Mouse (Mus musculus): Measurements from ENCODE around the gene Ldlrad3. TPM values are rescaled to one million over a fixed set of nuclear protein-coding genes. Genes with fewer than 3 reads are reported as not detected.

Ldlrad3 gene
- total RNA-seq, 2 experiments from 2014 or later, result 6.9 to 7.5 TPM

DNA sequence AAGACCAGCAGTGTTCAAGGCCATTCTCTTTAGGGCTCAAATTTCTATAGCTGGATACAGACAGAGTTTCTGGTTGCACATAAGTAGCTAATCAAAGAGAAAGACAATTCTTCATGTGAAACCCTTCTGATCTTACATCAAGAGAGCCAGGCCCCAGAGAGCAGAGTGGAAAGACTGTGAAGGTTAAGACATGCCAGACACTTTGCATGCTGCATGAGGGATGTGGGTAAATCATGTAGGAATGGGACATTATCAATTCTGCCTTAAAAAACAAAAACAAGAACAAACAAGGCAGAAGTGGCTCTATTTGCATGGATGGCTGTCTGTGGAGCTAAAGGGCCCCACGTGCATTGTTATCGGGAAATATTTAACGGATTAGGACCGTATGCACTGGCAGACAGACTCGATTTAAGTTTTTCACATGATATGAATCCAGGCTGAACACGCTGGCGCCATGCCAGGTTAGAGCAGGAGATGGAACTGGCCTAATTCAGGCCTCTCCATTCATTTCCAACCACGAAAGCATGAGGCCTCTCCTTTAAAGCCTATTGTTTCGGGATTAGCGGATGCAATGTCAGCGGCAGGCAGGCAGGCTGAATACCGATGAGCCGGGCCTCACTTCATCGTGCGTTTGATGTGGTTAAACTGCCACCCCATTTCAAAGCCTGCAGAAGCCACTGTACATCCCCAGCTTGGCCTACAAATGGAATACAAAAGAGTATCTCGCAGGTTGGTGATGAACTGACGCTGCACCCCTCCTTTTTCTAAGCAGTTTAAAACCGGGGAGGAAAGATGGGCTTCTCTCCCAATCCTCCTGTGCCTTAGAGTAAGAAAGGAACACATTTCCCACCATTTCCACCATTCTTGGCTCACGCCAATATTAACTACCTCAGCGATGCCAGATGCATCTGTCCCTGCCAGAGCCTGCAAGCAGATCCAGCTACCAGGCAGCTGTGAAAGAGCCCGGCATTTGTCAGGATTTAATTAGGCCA lies 207.4 kb downstream of the Ldlrad3 start:
- no peak for DNase-seq (ENCODE audit: low spot score in 2 of 2)

DNA sequence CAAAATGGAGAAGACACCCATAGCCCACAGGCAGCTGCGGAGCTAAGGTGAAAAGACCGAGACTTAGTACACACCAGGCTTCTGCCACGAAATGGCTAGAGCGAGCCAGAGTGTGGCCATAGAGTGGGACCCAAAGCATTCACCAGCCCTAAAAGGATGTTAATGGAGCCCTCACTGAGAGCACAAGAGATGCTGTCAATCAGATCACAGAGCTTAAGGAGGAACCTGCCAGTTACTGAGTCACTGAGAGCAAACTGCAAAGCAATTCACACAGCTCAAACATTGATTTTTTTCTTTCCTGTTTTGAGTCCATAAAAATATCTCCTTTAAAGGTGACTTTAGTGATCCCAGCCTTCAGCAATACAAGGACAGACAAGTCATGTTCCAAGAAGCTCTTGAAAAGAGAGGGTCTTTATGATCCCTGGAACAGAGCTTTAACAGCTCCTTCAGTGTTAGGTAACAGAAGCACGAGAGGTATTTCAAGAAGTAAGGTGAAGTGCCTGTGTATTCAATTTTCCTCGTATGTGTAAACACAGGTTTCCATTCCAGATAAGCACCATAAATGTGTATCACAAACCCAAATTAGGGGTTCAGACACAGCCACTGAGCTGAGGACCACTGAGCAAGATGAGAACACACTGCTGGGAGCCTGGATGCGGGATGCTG lies 209.7 kb downstream of the Ldlrad3 start:
- no peak for DNase-seq (ENCODE audit: low spot score in 2 of 2)

DNA sequence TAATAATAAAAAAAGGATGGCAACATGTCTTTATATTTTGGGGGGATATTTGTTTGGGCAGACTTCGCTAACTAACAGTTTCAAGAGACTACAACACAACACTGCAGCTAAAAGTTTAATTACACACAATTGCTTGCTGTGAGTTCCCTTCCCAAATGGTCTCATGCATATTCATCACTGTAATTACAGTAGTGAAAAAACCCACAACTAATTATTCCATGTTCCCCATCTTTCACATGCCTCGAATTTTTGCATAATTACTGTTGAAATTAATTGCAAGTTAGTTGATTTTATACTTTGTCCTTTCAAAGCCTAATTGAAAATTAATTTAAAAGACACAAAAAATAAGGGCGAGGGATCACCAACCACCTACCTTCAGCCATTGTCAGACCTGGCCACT lies 212.4 kb downstream of the Ldlrad3 start:
- DNase-seq (ENCODE audit: low spot score in 2 of 2), result no peak

GRCm38 (mm10) chr2:101967601-101968000 lies 218.6 kb downstream of the Ldlrad3 start:
- DNase-seq (ENCODE audit: low spot score in 2 of 2), result no peak

GRCm38 (mm10) chr2:101967152-101967551 lies 219.0 kb downstream of the Ldlrad3 start:
- DNase-seq (ENCODE audit: low spot score in 2 of 2), result no peak

DNA sequence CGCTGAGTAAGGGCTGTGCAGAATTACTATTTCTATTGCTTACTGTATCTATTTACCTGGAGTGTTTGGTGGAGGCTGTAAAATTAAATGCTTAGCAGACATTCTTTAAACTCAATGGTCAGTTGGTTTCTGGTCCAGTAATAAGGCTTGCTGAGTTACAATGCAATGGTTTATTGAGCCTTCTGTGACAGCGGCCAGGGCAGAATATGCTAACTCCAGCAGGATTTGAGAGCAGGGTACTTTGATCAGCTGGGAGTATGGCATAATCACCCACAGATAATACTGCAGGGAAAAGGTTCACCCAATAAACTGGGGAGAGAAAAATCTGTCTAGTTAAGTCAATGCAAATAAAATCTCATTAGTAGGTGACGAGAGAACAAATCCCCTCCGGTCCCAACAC lies 220.2 kb downstream of the Ldlrad3 start:
- DNase-seq (ENCODE audit: low spot score in 2 of 2), result no peak

DNA sequence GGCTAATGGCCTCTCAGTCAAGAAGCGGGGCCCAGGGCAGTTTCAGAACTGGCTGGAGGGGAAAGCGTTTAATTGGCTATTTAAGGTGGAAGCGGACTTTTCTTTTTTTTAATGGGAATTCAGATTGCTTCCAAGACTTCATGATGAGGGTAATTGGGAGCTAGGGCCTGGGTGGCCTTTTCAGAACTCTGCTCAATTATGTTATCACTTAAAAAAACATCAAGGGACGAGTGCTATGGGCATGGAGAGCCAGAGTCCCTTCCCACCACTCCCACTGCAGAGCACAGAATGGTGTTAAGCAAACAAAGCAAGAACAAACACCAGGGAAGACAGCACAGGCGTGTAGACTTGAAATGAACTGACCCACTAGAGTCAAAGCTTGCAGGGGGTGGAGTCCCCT lies 220.7 kb downstream of the Ldlrad3 start:
- no peak for DNase-seq (ENCODE audit: low spot score in 2 of 2)

DNA sequence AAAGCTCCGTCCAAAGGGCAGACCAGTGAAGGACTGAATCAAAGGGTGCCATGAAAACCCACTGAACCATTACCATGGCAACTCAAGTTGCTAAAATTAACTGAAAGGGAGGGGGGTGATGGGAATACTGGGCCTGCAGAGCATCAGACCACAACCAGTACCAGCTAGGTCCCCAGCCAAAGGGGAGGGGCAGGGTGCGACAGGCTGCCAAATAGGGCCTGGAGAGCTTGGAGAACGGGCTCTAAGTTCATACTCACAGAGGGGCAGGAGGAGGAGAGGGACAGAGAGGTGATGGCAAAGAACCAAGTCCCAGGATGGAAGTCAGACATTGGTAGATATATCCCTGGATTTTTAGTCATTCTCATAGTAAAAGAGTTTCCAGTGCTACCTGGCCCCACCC lies 222.8 kb downstream of the Ldlrad3 start:
- no peak for DNase-seq (ENCODE audit: low spot score in 2 of 2)

GRCm38 (mm10) chr2:101962349-101962748 lies 223.8 kb downstream of the Ldlrad3 start:
- no peak for DNase-seq (ENCODE audit: low spot score in 2 of 2)

DNA sequence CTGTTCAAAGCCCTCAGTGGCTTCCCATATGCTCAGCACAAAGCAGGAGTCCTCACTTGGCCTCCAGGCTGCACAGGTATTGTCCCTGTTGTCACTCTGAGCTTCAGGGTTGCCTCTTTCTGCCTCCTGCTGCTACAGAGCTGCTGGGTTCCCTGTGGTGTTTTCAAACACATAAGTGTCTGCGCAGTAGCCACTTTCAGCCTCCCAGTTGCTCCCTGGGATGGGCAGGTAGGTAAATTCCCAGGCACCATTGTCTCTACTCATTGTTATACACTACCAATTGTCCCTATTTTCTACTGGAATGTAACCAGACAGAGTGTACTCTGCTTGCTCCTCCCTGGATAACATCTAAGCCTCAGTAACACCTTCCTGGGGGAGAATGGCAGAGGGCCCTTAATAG lies 224.8 kb downstream of the Ldlrad3 start:
- no peak for DNase-seq (ENCODE audit: low spot score in 2 of 2)

DNA sequence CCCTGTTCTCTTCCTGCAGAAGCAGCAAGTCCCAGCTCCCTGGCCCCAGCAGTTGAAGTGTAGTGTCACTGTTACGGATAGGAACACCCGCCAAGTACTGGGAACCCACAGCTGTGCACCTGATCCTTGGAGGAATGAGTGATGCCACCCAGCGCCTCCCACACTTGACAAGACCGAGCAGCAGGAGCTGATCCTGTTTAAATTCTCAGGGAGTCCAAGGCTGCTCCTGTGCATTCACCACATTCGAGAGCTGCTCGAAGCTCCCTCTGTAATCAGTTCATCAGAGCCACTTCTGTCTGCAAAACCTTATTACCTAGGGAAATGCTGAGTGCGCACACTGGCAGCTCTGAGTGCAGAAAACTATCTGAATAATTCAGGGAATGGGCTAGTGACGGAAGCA lies 225.5 kb downstream of the Ldlrad3 start:
- DNase-seq (ENCODE audit: low spot score in 2 of 2), result no peak

DNA sequence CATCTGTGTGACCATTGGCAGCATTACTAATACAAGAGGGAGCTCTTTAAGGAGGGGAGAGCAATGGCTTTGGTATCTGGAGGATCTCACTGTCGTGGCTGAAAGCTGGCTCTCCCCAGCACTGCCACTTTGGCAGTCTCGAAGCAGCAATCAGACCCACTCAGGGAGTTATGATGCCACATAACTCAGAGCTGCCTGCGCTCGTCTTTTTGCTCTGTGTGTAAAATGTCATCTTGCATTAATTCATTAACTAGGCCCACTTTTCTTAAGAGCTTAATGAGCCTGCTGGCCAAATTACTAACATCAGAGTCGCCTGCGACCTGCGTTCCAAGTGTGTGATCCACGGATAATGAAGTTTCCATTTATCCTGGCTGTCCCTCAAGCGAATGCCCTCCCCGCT lies 230.1 kb downstream of the Ldlrad3 start:
- no peak for DNase-seq (ENCODE audit: low spot score in 2 of 2)

GRCm38 (mm10) chr2:101952951-101953361 lies 233.2 kb downstream of the Ldlrad3 start:
- no peak for DNase-seq (ENCODE audit: low spot score in 2 of 2)

DNA sequence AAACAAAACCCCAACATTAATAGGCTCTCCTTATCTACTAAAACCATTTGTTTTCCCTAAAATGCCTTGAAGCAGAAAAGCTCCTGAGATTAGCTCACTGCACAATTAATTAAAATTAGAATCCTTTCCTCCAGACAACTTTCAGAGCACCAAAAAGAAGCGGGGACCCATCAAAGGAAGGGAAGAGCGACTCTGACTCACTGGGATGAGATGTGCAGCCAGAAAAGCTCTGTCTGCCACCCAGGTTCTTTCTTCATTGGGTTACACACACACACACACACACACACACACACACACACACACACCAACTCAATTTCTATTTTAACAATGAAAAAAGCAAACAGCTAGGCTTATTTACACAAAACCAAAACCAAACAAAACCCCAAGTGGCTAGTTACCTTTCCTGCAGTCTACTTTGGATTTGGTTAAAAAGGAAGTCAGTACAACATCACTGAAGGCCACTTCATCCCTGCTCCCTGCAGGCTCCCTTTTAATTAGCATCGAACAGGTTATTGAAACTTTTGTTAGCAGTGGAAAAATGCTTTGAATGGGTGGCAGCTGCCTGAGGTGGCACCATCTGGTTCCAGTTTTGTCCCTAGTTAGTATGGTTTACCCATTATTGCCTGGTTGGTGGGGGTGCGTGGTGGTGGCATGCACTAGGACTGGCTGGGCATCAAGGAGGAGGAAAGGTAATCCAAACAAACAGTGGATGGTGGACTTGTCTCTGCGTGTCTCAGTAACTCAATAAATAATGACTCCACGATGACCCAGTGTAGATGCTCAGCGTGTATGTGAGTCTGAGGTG lies 235.3 kb downstream of the Ldlrad3 start:
- no peak for DNase-seq (ENCODE audit: low spot score in 2 of 2)

DNA sequence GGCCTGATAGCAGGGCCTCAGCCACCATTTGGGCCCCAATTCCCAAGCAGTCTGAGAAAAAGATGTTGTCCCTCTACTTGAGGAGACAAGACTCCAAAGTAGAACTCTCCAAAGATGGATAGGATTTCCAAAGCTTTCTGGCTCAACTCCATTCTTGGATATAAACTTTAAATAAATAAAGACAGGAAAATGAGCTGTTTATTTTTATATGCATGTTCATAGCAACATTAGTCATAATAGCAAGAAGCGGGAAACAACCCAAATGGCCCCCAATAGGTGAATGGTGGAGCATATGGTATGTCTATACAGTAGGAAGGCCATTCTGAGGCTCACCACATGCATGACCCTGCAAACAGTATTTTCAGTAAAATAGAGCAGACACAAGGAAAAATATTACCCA lies 251.2 kb downstream of the Ldlrad3 start:
- DNase-seq (ENCODE audit: low spot score in 2 of 2), result no peak

- DNase-seq (ENCODE audit: low spot score in 2 of 2), result no peak
These were observed 252.9 kb downstream of the Ldlrad3 start for GRCm38 (mm10) chr2:101933301-101933700.

DNA sequence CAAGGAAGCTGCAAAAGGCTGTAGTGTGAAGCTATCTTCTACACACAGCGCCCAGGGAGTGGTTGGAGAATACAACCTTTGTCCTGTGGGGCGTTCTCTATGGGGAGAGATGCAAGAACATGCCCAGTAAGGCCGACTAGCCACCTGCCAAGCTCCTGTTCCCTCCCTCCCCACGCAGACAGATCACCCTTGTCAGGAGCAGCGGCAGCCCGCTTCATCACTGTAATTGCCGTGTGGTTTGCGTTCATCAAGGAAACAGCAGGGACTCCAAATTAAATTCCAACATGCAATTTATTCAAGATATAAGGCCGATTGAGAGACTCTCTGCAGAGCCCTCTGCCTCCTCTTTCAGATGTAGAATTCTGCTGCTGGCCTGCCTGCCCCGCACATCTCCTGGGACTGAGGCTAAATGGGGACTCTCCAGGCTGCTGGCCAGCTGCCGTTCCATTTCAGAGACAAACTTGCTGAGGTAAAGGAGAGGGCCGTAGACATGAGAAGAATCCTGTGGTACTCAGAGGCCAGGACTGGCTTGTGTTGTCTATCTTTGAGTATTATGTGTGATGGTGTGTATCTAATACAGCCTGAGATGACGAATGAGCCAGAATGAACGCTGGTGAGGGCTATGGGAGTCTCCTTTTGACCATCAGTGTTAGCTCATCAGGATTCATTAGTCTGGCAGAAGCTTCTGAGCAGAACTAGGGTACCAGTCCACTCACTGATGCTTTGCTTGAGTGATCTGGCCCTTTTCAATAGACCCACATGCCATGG lies 253.8 kb downstream of the Ldlrad3 start:
- no peak for DNase-seq (ENCODE audit: low spot score in 2 of 2)

- DNase-seq (ENCODE audit: low spot score in 2 of 2), result no peak
These were observed 260.5 kb downstream of the Ldlrad3 start for GRCm38 (mm10) chr2:101925591-101926188.

GRCm38 (mm10) chr2:101925183-101925582 lies 261.0 kb downstream of the Ldlrad3 start:
- DNase-seq (ENCODE audit: low spot score in 2 of 2), result no peak

- no peak for DNase-seq (ENCODE audit: low spot score in 2 of 2)
These were observed 263.0 kb downstream of the Ldlrad3 start for GRCm38 (mm10) chr2:101923181-101923580.
